Mouse (Mus musculus): ENCODE results near the gene Mst1. TPM values are rescaled to one million over a fixed set of nuclear protein-coding genes. Genes with fewer than 3 reads are reported as not detected.

Mst1 gene
- 0.32 and 0.94 TPM in 2 replicates for polyA plus RNA-seq (2012; rRNA removed)

- peak; percentile 75 for DNase-seq (ENCODE audit: low read depth)
These were observed at the start of gene Mst1 for GRCm38 (mm10) chr9:108080168-108080567. Gene Mst1 (plus strand): TSS chr9:108080436.

DNA sequence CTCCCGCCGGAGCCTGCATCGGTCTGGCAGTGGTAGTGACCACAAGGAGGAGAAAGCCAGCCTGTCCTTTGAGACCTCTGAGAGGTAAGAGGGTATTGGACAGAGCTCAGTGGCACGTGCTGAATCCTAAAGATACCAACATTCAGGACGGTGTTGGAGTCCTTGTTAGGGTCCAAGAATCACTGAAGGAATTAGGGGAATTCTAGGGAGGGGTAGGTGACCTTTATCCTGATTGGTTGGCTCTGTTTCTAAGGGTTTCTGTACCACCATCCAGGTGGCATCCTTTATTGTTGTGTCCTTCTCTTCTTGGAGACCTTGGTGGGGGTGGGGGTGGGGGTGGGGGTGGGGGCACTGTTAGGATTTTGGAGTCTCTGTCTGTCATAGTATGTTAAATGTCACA, 48.1 kb upstream of the Mst1 start:
- no peak for DNase-seq (ENCODE audit: low read depth)

DNA sequence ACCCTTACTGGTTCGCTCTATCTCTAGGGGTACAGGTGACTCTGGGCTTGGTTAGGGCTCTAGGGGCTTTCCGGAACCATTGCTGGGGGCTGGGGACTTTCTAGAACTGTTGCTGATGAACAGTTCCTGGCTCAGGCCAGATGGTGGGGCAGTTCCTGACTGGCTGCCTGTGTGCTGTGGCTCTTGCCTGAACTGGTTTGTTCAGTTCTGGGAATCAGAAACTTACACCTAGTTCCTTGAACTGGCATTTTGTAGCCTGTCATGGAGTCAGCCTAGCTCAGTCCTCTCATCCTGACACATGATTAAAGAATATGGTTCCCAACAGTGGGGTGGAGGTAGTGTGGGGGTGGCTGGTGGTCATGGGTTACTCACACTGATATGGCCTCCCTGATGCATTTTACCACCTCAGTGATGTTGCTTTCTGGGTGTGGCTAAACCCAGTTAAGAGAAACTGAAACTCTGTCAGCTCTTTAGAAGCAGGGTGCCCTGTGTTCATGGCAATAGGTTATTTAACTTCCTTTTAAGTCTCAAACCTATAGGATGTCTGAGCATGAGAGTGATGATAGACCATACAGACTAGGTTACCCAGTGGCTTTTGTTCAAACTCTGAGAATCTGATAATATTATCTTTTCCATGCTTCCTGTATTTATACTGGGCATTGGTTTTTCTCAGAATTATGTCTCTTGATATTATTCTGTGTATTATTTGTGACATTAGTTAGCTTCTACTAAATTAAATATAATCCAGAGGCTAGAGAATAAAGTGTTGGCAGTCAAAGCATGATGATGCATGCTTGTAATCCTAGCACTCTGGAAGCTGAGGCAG, 44.7 kb upstream of the Mst1 start:
- DNase-seq (ENCODE audit: low read depth): peak; percentile 28

DNA sequence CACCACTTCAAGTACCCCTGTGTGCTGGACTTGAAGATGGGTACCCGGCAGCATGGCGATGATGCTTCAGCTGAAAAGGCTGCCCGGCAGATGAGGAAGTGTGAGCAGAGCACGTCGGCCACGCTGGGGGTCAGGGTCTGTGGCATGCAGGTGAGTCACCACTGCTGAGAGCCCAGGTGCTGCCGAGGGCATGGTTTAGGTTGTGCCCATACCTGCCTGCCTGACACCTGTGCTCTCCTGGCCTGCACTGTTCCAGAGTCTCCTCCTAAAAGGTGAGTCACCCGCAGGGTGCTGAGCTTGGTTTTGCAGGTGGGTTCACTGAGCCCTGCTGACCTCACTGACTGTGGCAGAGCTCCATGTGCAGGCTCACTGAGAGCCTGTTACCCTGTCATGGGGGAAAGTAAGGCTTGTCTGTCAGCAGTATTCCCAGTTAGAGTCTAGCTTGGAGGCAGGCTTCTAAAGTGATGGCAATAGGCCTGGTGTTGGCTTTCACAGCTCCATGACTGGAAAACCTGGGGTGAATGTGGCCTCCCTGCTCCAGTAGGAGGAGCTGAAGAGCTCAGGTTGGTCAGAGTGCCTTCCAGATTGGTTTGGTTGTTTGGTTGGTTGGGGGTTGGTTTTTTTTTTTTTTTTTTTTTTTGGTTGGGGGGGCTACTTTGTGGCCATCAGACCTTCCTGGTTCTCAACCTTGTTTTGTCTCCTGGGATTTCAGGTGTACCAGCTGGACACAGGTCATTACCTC, 35.3 kb upstream of the Mst1 start:
- no peak for DNase-seq (ENCODE audit: low read depth)

DNA sequence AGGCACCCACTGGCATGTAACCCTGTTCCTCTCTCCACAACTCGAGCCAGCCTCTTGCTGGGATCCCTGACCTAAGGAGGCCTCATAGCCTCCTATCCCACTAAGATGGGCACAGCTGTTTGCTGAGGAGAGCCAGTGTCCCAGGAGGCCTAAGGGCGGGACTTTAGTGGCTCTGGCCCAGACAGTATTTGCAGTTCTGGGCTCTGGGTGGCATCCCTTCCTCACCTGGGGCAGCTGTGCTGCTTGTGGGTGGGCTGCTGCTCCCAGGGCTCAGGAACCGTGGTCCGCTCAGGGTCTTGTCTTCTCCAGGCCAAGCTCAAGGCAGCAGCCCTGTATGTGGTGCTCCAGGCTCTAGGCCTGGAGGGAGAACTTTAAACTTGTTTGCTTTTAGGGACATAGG, 33.7 kb upstream of the Mst1 start:
- no peak for DNase-seq (ENCODE audit: low read depth)

DNA sequence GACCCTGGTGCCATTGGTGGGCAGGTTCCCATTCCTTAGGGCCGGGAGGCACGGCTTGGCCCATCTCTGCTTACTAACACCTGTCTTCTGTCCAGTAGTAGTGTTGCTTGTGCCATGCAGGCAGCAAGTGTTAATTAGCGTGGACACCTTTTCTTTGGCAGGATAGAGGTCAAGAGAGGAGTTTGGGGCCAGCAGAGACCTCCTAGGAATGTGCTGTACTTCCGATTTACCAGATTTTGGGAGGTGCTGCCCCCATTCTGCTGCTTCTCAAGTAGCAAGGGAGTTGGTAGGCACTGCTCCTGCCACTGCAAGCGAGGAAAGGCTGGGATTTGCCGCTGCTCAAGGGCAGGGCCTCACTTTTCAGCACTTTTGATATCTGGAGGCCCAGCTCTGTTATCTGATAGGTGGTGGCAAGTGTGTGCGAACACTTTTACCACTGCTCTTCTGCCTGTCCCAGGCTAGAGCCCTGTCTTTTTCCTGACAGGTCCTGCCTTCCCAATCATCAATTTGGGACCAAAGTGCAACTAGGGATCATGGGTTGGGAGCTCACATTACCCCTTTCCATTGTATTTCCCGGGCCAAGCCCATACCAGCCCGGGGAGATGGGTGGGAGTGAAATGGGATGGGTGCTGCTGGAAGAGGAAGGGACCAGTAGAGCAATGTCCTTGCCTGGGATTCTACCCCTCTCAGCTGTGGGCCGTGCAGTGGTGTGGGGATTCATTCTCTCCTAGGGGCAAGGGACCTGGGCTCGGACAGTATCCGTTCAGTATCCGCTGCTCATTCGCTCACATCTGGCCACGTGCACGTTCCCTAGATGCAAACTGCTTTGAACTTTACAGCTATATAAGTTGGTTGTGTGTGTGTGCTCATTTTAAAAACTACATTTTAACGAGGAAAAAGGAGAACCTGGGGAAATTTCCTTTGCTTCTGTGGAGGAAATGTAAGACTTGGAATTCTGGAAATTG, 32.4 kb upstream of the Mst1 start:
- DNase-seq (ENCODE audit: low read depth): no peak

DNA sequence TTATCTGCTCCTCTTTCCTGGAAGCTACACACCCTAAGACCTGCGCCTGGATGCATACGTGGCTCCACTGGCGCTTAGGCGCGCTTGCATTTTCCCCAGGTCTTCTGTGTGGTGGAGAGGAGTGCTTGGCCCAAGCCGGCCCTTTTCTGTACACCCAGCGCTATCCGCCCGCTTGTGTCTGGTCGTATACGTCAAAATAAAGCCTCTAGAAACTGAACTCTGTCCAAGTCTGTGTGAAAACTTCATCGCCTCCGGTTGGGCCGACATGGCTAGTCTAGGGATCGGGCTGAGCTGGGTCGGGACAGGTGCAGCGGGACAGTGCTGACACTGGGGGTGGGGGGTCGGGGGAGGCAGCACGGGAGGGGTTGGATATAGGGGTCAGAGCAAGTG, 31.7 kb upstream of the Mst1 start:
- no peak for DNase-seq (ENCODE audit: low read depth)

- peak; percentile 66 for DNase-seq (ENCODE audit: low read depth)
These were observed 31.2 kb upstream of the Mst1 start, which contains the start of gene Gmppb for GRCm38 (mm10) chr9:108049016-108049455. Gene Gmppb (plus strand): TSS chr9:108049242.

DNA sequence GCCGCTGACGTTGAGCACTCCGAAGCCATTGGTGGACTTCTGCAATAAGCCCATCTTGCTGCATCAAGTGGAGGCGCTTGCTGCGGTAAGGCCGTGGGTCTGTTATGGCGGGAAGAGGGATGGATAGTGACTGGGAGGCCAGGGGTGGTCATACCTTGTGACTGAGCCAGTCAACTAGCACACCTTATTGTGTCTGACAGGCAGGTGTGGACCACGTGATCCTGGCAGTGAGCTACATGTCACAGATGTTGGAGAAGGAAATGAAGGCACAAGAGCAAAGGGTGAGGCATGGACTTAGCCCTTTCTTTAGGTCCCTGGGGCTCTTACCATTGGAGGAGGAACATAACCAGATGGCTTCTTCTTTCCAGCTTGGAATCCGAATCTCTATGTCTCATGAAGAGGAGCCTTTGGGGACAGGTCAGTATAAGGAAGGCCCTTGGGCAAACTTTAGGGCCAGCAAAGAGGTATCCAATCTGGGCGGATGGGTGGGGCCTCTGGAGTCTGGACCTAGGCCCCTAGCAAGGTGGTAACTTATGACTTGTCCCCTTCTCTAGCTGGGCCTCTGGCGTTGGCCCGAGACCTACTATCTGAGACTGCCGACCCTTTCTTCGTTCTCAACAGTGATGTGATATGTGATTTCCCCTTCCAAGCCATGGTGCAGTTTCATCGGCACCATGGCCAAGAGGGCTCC, 30.5 kb upstream of the Mst1 start:
- DNase-seq (ENCODE audit: low read depth): no peak

DNA sequence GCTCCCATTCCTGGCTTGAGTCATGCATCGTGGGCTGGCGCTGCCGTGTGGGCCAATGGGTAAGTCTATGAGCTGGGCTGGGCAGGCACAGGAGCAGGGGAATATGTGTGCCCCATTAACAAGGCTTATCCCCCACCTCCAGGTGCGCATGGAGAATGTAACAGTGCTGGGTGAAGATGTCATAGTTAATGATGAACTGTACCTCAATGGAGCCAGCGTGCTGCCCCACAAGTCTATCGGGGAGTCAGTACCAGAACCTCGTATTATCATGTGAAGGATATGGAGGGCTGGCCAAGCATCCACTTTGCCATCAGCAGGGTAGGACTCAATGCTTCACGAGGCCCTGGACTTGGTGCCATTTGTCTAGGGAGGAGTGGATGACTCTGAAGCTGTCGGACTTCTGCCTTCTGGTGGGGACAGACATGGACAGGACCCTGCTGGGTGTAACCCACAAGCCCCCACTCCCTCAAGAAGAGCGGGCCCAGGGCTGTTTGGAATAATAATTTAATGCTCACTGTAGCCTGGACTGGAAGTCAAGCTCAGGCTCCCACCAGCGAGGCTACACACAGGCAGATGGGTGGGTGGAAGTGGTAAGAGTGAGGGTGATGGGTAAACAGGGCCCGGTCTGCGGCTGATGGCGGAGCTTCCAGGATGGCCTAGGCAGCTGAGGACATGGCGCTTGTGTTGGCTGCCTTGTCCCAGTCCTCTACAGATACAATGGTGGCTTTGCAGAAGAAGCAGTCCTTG, 28.9 kb upstream of the Mst1 start:
- DNase-seq (ENCODE audit: low read depth): no peak

- DNase-seq (ENCODE audit: low read depth): no peak
These were observed 28.4 kb upstream of the Mst1 start for GRCm38 (mm10) chr9:108051931-108052220.

GRCm38 (mm10) chr9:108052411-108052810, 27.8 kb upstream of the Mst1 start:
- no peak for DNase-seq (ENCODE audit: low read depth)

GRCm38 (mm10) chr9:108052885-108053664, 27.2 kb upstream of the Mst1 start, which contains the start of gene Amigo3:
Gene Amigo3 (plus strand): TSS chr9:108053159.
- peak; percentile 56 for DNase-seq (ENCODE audit: low read depth)

GRCm38 (mm10) chr9:108053665-108054225, 26.5 kb upstream of the Mst1 start:
- no peak for DNase-seq (ENCODE audit: low read depth)

DNA sequence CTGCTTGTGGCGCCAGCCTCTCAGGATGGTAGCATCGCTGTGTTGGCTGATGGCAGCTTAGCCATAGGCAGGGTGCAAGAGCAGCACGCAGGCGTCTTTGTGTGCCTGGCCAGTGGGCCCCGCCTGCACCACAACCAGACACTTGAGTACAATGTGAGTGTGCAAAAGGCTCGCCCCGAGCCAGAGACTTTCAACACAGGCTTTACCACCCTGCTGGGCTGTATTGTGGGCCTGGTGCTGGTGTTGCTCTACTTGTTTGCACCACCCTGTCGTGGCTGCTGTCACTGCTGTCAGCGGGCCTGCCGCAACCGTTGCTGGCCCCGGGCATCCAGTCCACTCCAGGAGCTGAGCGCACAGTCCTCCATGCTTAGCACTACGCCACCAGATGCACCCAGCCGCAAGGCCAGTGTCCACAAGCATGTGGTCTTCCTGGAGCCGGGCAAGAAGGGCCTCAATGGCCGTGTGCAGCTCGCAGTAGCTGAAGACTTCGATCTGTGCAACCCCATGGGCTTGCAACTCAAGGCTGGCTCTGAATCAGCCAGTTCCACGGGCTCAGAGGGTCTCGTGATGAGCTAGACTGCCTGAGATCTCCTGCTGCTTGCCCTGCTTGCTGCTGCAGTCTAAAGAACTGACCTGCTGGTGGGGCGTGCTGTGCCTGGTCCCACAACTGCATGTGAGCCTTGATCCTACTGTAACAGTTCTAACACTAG, 25.8 kb upstream of the Mst1 start:
- no peak for DNase-seq (ENCODE audit: low read depth)

DNA sequence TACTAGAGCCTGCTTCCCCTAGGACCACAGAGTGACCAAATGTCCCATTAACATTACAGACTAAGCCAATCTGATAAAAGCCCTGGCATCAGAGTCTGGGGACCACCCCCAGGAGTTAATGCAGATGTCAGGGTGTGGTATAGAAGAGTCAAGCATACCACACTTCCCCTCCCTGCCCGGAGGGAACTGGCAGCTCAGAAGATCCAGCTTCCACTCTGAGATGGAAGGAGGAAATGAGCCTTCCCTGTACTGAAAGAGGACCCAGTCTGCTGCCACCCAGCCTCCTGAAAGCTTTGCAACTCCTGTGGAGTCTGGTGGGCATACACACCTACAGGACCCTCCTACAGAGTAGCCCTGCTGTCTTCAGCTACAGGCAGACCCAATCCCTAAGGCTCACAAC, 25.2 kb upstream of the Mst1 start:
- DNase-seq (ENCODE audit: low read depth): no peak

GRCm38 (mm10) chr9:108055661-108056237, 24.5 kb upstream of the Mst1 start:
- no peak for DNase-seq (ENCODE audit: low read depth)
